Mouse (Mus musculus) stomach, embryonic 16.5 days (tissue): ENCODE results near the gene Ddb1. TPM values are rescaled to one million over a fixed set of nuclear protein-coding genes. Genes with fewer than 3 reads are reported as not detected.

ENCODE experiments used
- ATAC-seq: fragments of 200-750 bp; cut with Nextera tagmentation; 2 replicates; pipeline ENCODE4 v1.8.0; 2017; ENCODE audit warnings: moderate number of reproducible peaks, moderate TSS enrichment; ENCODE audit not compliant: insufficient read depth, low FRiP score
- H3K27ac ChIP-seq: fragments of 300-500 bp; sonication (generic); 2 replicates; pipeline ENCODE4 v1.5.1; 2014; ENCODE audit warnings: low read length
- H3K27me3 ChIP-seq: fragments of 300-500 bp; sonication (generic); 2 replicates; pipeline ENCODE4 v1.6.1; 2014; ENCODE audit warnings: low read length, control low read depth, mixed read lengths; ENCODE audit not compliant: control insufficient read depth, insufficient read depth
- H3K36me3 ChIP-seq: fragments of 300-500 bp; sonication (generic); 2 replicates; pipeline ENCODE4 v1.6.1; 2014; ENCODE audit warnings: low read length; ENCODE audit not compliant: control insufficient read depth, insufficient read depth
- H3K4me1 ChIP-seq: fragments of 300-500 bp; sonication (generic); 2 replicates; pipeline ENCODE4 v1.6.1; 2014; ENCODE audit warnings: low read length, control low read depth, mixed read lengths; ENCODE audit not compliant: control insufficient read depth, insufficient read depth
- H3K4me2 ChIP-seq: fragments of 300-500 bp; sonication (generic); 2 replicates; pipeline ENCODE4 v1.6.1; 2014; ENCODE audit warnings: low read depth, low read length, mixed read lengths
- H3K4me3 ChIP-seq: fragments of 300-500 bp; sonication (generic); replicated peaks from 2 replicates; pipeline ENCODE4 v1.5.1; 2014; ENCODE audit warnings: mild to moderate bottlenecking, low read length
- H3K9ac ChIP-seq: fragments of 300-500 bp; sonication (generic); 2 replicates; pipeline ENCODE4 v1.6.1; 2014; ENCODE audit warnings: low read length
- H3K9me3 ChIP-seq: fragments of 300-500 bp; sonication (generic); replicated peaks from 2 replicates; pipeline ENCODE4 v1.6.1; 2016; ENCODE audit warnings: low read length, control low read depth; ENCODE audit not compliant: control insufficient read depth
- WGBS: fragments of 180-500 bp; shearing (Covaris S2); extraction: QIAGEN DNeasy Blood & Tissue Kit; methylation state at CpG from one replicate; pipeline ENCODE4 v1.1.7; 2014; 5-methylcytosine and 5-hydroxymethylcytosine counted together
- polyA plus RNA-seq: library from polyadenylated mRNA; unstranded; fragments of >200 nt; fragmentation: Nextera tagmentation; extraction: Ambion mirVana; gene quantifications from 2 replicates; pipeline ENCODE4 v1.2.1, GENCODE M21; 2015

Ddb1 gene
- polyA plus RNA-seq, 1 experiment from 2014 or later: 317 TPM

- Histone ChIP-seq H3K4me1 (no peaks in the 10 kb centered on the region), H3K27me3 (no peaks in the 10 kb centered on the region), H3K9ac (no peak overlapping the region), H3K27ac (no peak overlapping the region), H3K36me3 (no peaks in the 10 kb centered on the region), H3K9me3 (no peaks in the 10 kb centered on the region), H3K4me3 (no peak overlapping the region), H3K4me2 (no peak overlapping the region)
- WGBS: 84% methylated on average over 8 of the region's 8 CpGs
- no peak for ATAC-seq
These were observed 17.9 kb upstream of the Ddb1 start for GRCm38 (mm10) chr19:10587231-10587630.

DNA sequence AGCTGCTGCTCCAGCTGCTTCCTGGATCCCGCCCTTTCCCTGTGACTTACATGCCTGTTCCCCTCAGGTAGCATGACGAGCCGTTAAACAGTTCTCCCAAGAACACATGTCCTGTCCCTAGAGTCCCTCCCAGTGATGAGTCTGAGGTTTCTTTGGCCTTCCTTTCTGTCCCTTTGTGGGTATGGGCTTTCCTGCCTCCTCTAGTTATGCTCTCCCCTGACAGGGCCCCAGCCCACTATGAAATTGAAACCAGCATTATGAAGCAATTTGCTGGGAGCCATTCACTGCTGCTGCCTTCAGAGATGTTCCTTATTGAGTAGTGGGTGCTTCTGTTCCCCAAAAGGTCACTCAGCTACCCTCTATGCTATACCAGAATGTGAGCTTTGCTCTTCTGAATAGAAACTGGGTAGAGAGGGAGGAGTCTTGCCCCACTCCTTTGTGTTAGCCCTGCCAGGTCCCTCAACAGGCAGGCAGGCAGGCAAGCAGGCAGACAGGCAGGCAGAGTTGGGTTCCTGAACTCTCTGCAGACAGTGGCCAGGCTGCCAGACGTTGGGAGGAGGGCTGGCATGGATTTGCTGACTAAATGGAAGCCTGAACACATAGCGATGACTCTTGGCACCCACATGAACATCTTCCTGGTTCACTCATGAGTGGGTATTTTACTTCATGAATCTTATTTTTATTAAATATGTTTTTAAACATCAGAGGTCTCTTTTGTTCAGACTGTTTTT, 15.8 kb upstream of the Ddb1 start:
- Histone ChIP-seq H3K36me3 (no peaks in the 10 kb centered on the region), H3K9ac (no peak overlapping the region), H3K4me2 (no peak overlapping the region), H3K4me1 (no peaks in the 10 kb centered on the region), H3K27ac (no peak overlapping the region), H3K27me3 (no peaks in the 10 kb centered on the region), H3K9me3 (no peaks in the 10 kb centered on the region), H3K4me3 (no peak overlapping the region)
- ATAC-seq: no peak
- 65% methylated on average over 5 of the region's 5 CpGs for WGBS

DNA sequence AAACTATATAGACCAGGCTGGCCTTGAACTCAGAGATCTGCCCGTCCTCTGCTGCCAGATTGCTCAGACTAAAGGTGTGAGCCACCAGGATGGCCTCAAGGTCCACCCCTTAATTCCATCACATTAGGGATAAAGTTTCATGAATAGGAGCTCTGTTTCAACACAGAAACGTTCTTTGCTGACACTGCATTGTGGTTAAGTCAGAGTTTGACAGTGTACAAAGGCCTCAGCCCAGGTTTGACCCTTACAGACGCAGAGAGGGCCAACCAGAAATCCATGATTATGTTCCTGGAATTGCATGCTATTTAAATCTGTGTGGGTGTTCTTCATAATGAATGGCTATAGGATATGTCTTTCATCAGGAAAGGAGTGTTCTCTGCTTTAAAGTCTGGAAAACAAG, 14.8 kb upstream of the Ddb1 start:
- no peak overlapping the region for H3K4me3 ChIP-seq
- H3K4me1 ChIP-seq: no peaks in the 10 kb centered on the region
- no peak overlapping the region for H3K9ac ChIP-seq
- H3K4me2 ChIP-seq: no peak overlapping the region
- no peak for ATAC-seq
- H3K36me3 ChIP-seq: no peaks in the 10 kb centered on the region
- H3K27ac ChIP-seq: no peak overlapping the region
- 60% methylated on average over 3 of the region's 3 CpGs for WGBS
- no peaks in the 10 kb centered on the region for H3K9me3 ChIP-seq
- H3K27me3 ChIP-seq: no peaks in the 10 kb centered on the region

DNA sequence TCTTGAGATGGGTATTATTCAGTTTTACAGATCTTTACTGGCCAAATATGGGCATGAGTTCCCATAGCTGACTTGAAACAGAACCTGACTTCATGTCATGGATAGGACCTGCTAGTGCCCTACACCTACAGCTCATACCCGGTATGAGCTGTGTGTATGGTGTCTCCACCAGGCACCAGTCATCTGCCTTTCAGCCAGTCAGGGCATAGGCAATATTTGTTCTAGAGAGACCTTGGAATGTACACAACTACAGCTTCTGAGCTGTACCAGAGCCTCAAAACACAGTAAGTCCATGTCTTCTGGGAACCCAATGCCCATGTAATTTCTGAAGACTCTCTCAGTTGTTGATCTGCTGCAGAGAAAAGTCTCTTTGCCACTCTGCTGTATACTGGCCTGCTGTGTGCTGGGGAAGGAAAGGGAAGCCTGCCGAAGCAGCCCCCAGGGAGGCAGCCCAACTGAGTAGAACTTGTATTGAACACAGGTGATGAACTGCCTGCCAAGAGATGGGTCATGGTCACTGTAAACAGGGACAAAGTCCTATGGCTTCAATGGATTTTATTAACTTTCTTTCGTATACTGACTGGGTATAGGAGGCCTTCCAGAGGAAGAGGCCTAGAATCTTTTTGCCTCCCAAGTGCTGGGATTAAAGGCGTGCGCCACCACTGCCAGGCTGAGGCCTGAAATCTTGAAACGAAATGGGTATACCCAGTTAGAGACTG, 13.3 kb upstream of the Ddb1 start:
- Histone ChIP-seq H3K36me3 (no peaks in the 10 kb centered on the region), H3K9me3 (no peaks in the 10 kb centered on the region)
- 90% methylated on average over 6 of the region's 6 CpGs for WGBS

DNA sequence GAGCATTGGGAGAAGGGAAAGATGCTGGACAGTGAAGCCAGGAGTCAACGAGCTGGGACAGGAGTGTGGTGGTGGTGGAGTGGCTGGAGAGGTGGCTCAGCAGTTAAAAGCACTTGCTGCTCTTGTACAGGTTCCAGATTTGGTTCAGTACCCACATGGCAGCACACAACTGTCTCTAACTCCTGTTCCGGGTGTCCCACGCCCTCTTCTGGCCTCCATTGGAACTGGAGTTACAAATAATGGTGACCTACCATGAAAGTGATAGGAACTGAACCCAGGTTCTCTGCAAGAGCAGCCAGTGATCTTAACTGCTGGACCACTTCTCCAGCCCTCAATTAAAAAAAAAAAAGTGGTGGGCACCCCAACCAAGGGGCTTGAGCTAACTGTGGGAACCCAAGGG, 6.9 kb upstream of the Ddb1 start:
- Histone ChIP-seq H3K27ac (no peak overlapping the region), H3K9ac (no peak overlapping the region), H3K4me3 (no peak overlapping the region), H3K9me3 (no peaks in the 10 kb centered on the region), H3K36me3 (no peaks in the 10 kb centered on the region), H3K4me1 (no peaks in the 10 kb centered on the region), H3K27me3 (no peaks in the 10 kb centered on the region), H3K4me2 (no peak overlapping the region)
- WGBS: 35% methylated on average over 3 of the region's 3 CpGs
- no peak for ATAC-seq

More for the DNA sequence above, 13.3 kb upstream of the Ddb1 start:
- H3K4me2 ChIP-seq: no peak overlapping the region
- H3K4me1 ChIP-seq: no peaks in the 10 kb centered on the region
- no peaks in the 10 kb centered on the region for H3K27me3 ChIP-seq
- ATAC-seq: no peak
- H3K9ac ChIP-seq: no peak overlapping the region
- H3K4me3 ChIP-seq: no peak overlapping the region
- H3K27ac ChIP-seq: no peak overlapping the region

DNA sequence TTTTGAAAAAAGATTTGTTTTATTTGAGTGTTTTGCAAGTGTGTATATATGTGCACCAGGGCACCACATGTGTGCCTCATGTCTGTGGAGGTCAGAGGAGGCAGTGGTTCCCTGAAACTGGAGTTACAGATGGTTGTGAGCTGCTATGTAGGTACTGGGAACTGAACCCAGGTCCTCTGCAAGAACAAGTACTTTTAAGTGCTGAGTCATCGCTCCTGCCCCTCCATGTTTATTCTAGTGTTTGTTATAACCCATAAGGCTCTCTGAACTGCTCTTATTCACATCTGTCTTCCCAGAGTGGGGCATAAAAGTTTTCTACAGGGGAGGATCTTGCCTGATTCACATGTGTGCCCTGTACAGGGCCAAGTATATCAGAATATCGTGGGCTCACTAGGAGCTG, 5.5 kb upstream of the Ddb1 start:
- no peak overlapping the region for H3K4me2 ChIP-seq
- ATAC-seq: no peak
- WGBS: 92% methylated on average over 2 of the region's 2 CpGs

DNA sequence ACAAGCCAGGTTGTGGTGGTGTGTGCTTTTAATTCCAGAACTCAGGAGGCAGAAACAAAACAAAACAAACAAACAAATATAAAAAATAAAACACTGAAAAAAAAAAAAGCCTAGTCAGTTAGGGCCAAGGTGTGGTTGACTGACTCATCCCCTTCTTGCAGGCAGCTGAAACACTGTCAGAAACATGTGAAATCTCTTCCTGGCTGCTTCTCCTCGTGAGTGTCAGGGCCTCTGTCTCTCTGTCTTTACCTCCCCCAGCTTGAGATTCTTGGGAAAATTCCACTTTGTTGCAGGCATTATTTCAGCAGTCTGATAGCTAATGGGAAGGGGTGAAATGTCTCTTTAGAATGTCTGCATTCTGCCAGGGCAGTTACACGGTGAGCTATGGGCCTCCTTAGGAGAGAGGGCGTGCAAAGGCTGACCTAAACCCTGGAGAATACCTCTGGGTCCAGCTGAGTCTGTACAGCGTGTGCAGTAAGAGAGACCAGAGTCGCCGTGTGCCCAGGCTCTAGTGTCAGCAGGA, 2.8 kb upstream of the Ddb1 start:
- Histone ChIP-seq H3K4me2 (peak overlapping the region; percentile 60), H3K4me3 (peak overlapping the region; percentile 39), H3K9me3 (no peaks in the 10 kb centered on the region), H3K27me3 (no peaks in the 10 kb centered on the region), H3K27ac (peak overlapping the region; percentile 89), H3K36me3 (no peaks in the 10 kb centered on the region), H3K4me1 (peaks cover 15% of the 10 kb centered on the region), H3K9ac (peak overlapping the region; percentile 72)
- WGBS: 8% methylated on average over 6 of the region's 6 CpGs
- ATAC-seq: no peak

More for the DNA sequence above, 5.5 kb upstream of the Ddb1 start:
- no peak overlapping the region for H3K9ac ChIP-seq
- H3K4me3 ChIP-seq: no peak overlapping the region
- no peaks in the 10 kb centered on the region for H3K27me3 ChIP-seq
- H3K27ac ChIP-seq: no peak overlapping the region
- no peaks in the 10 kb centered on the region for H3K36me3 ChIP-seq
- H3K9me3 ChIP-seq: no peaks in the 10 kb centered on the region
- H3K4me1 ChIP-seq: peaks cover 3% of the 10 kb centered on the region

DNA sequence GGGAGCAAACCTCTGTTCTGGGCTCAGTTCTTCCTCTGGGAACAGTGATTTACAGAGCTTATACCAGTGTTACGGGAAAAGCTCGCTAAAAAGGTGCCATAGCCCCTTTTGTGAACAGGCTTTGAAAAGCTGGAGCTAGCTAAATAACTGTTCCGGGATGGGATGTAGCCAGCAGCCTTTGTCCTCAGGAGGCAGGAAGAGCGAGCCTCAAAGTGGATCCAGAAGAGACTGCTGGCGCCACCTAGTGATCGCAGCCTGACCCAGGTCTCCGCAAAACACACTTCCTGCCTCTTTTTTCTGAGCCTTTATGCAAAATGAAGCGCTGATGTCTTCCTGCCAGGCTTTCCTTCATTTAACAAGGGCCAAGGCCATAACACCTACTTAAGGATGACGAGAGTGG, 2.3 kb upstream of the Ddb1 start:
- peak overlapping the region; percentile 60 for H3K4me2 ChIP-seq
- H3K9me3 ChIP-seq: no peaks in the 10 kb centered on the region
- WGBS: 1% methylated on average over 9 of the region's 9 CpGs
- no peaks in the 10 kb centered on the region for H3K27me3 ChIP-seq
- H3K27ac ChIP-seq: peak overlapping the region; percentile 89
- peak; percentile 61; the same call in 1 of the 2 replicates for ATAC-seq
- peak overlapping the region; percentile 39 for H3K4me3 ChIP-seq
- peak overlapping the region; percentile 72 for H3K9ac ChIP-seq
- H3K36me3 ChIP-seq: 0 out of 2 replicates have a peak, but pooled peaks cover 1% of the 10 kb centered on the region
- peaks cover 15% of the 10 kb centered on the region for H3K4me1 ChIP-seq
